Mouse (Mus musculus) spleen, adult 2 months (tissue): ENCODE measurements around the gene Olfr1500.
"Not testable (repeated sequence)": the region's sequence is repeated elsewhere in the genome, so short reads cannot be mapped to it uniquely, and the experiment has no call there.

Experiments used
- CTCF ChIP-seq: fragments of 200-500 bp; IDR thresholded peaks from 2 replicates; pipeline ENCODE4 v1.5.1; 2011; ENCODE audit warnings: mild to moderate bottlenecking, inconsistent platforms; ENCODE audit not compliant: insufficient read depth, insufficient read length, insufficient replicate concordance; ENCODE audit errors: extremely low read depth
- POLR2A ChIP-seq: fragments of 200-500 bp; IDR thresholded peaks from 2 replicates; pipeline ENCODE4 v1.6.1; 2011; ENCODE audit warnings: low read depth, low read length, inconsistent platforms

DNA sequence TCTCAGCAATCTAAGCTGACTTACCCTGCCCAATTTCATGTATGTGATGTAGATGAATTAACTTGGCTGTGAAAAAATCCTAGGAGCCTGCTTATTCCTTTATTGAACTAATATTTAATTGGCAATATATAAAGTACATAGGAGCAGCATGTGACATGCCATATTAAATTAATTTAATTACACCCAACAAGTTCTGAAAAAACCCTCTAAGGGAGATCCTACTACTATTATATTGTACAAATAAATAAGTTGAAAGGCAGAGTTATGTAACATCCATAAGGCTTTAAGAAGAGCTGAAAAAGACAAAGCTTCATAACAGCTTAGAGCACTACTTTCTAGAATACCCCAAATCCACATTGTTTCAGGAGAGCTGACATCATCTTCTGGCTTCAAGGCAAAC, 20.3 kb upstream of the Olfr1500 start, which contains the start of gene Olfr1501:
- TF ChIP-seq CTCF, POLR2A: not testable (repeated sequence)
